Mouse (Mus musculus) liver (tissue): ENCODE results near the gene Zfp444.
"Not testable (repeated sequence)": the region's sequence is repeated elsewhere in the genome, so short reads cannot be mapped to it uniquely, and the experiment has no call there.

Experiments used
- DNase-seq: peaks from one replicate; pipeline ENCODE4 v3.0.0-alpha.2; 2020; ENCODE audit warnings: mixed read lengths

The Zfp444 gene

GRCm38 (mm10) chr7:6162172-6162571 lies 9.9 kb upstream of the Zfp444 start:
- no peak for DNase-seq

DNA sequence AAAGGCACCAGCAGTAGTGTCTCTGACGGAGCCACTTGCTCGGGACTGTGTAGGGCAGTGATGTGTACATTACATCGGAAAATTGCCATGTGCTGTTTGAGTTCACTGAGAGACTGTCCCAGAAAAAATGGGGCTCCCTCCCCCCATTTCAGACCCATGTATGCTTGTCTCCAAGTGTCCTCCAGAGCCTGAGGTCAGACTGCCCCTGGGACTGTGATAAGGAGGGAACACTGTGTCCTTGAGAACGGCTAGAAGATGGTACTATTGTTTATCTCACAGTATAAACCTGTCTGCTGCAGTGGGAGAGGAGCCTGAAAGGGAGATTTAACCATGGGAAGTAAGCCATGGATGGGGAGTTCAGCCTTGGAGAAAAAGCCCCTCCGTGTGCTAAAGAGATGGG lies 7.4 kb upstream of the Zfp444 start:
- no peak for DNase-seq

DNA sequence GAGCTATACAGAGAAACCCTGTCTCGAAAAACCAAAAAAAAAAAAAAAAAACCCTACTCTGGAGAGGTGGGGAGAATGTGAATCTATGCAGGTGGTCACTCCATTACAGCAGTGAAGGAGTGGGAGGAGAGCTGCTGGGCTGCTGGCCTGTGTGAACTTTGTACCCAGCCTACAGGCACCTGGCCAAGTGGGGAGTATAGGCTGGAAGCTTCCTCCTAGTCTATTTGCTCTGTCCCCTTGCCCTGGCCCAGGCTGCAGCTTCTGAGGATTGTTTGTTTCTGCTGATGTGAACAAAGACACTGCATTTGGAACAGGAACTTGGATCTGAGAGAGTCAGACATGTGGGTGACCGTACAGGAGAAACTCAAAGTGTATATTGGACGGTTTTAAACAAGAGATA lies 2.6 kb upstream of the Zfp444 start:
- DNase-seq = peak; percentile 47

DNA sequence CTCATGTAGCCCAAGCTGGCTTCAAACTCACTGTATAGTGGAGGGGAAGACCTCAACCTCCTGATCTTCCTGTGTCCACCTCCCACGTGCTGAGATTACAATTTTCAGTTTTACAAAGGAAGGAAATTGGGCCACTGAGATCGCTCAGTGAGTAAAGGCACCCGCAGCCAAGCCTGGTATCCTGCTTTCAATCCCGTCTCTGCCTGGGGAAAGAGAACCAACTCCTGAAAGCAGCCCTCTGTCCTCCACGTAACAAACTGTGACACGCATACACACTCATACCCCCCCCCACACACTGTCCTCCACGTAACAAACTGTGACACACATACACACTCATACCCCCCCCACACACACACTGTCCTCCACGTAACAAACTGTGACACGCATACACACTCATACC lies 1.6 kb upstream of the Zfp444 start:
- no peak for DNase-seq

DNA sequence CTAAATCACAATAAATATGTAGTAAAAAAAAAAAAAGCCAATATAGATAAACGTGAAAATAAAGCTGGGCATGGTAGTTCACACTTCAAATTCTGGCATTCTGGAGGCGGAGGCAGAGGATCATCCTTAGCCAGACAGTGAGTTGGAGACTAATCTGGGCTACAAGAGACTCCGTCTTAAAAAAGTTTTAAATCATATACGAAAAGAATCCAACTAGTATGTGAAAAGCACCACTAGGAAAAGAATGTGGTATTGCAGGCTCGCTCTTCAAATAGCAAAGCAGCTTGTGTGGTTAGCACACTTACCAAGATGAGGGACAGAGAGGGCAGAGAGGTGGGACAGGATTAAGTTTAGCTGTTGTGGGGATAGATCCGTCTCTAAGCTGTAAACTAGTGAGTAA lies 1.2 kb upstream of the Zfp444 start:
- DNase-seq = no peak

GRCm38 (mm10) chr7:6171444-6172005 lies 501 bp upstream of the Zfp444 start:
- DNase-seq = peak; percentile 68

DNA sequence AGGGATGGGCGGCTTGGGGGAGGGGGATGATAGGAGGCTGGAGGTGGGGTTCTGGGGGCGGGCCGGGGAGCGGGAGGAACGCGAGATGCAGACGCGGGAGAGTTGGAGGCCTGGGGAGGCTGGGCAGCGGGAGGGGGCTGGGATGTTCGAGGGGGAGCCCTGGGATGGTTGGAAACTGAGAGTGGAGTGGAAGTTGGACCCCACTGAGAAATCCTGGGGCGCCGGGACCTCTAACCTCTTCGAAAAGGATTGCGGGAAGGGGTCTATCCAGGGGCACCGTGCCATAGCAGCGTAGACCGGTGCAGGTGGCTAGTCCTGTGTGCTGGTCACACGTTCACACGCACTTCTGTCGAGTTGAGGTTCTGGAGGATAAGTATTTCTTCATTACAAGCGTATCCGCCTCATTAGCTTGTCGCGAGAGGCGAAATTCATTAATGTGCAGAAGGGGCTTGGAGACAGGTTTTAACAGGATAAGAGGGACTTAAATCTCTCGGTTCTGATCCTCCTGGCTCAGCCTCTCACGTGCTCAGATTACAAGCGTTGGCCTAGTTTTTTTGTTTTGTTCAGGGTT lies 733 bp downstream of the Zfp444 start:
- DNase-seq = no peak

- no peak for DNase-seq
These were observed 1.8 kb downstream of the Zfp444 start for GRCm38 (mm10) chr7:6173872-6174271.

- not testable (repeated sequence) for DNase-seq
These were observed 2.5 kb downstream of the Zfp444 start for GRCm38 (mm10) chr7:6174365-6174987.

GRCm38 (mm10) chr7:6179013-6179412 lies 7.0 kb downstream of the Zfp444 start:
- no peak for DNase-seq

- no peak for DNase-seq
These were observed 10.9 kb downstream of the Zfp444 start for GRCm38 (mm10) chr7:6182882-6183281.

DNA sequence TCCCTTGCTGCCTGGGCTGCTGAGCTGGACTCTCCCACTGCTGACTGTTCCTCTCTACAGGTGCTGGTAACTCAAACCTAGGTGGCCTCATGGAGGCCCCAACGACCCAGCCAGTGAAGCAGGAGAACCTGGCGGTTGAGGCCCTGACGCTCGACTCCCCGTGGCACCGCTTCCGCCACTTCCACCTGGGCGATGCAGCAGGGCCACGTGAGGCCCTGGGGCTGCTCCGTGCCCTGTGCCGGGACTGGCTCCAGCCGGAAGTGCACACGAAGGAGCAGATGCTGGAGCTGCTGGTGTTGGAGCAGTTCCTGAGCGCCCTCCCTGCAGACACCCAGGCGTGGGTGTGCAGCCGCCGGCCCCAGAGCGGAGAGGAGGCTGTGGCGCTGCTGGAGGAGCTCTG lies 11.8 kb downstream of the Zfp444 start:
- DNase-seq = no peak

DNA sequence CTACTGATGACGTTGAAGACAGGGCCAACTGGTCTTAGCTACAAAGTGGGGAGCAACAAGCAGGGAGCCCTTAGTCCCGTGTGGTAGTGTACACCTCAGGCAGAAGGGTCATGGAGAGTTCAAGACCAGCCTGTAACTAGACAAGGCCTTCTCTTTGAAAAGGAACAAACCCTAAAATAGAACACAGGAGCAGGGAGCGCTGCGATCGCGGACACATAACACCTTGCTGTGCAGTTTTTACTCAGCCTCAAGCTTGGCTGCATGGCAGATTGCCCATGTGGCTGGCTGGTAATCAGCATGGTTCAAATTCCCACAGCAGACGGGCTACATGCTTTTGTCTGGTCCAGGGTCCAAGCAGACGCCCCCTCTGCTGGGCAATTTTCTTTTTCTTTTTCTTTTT lies 12.5 kb downstream of the Zfp444 start:
- no peak for DNase-seq

DNA sequence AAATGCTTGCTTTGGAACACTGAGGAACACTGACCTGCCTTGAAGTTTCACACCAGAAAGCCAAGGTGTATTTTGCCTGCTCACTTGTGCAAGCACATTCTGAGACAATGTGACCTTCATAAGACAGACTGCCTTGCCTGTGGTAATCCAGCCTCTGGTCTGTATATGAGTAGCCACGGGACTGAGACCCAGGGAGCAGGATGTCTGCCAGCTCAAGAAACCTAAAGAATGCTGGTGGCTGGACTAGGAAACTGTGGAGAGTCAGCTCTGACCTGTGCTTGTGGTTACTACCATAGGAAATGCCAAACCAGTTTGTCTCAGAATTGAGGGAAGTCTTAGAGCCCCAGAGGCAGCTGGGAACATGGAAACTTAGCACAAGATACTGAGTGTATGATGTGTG lies 13.4 kb downstream of the Zfp444 start:
- DNase-seq = no peak

GRCm38 (mm10) chr7:6186176-6186575 lies 14.2 kb downstream of the Zfp444 start:
- no peak for DNase-seq

GRCm38 (mm10) chr7:6186756-6187155 lies 14.7 kb downstream of the Zfp444 start:
- DNase-seq = no peak

- DNase-seq = peak; percentile 9
These were observed 17.5 kb downstream of the Zfp444 start for GRCm38 (mm10) chr7:6189542-6189941.

DNA sequence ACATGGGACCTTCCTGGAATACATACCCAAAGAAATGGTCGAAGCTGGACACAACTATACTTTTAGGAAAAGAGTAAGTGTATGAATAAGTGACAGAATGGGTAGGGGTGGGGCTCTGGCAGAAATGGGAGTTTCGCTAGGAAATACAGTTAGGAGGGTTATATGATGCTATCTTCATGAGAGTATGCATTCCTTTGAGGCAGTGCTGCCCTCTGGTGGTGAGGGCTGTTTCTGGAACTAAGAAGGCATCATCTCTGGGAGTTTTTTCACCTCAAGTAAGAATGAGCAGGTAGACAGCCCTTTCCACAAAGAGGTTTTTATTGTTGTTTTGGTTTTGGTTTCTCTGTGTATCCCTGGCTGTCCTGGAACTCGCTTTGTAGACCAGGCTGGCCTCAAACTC lies 19.4 kb downstream of the Zfp444 start:
- DNase-seq = peak; percentile 78

DNA sequence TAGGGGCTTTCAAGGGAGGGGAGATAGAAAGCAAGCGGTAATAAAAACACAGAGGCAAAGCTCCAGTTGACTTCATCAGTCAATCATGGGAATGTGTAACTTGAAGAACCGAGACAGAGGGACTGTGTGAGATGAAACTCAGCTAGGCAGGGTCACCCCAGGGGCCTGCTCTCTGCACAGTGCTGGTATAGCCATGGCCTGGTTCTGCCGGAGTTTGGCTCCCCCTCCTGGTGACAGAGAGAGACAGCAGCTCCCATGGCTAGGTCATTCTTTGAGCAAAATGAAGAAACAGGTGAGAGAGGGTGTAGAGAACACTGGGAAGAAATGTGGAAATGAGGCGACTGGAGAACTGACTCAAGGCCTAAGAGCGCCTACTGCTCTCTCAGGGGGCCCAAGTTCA lies 22.1 kb downstream of the Zfp444 start:
- peak; percentile 59 for DNase-seq

DNA sequence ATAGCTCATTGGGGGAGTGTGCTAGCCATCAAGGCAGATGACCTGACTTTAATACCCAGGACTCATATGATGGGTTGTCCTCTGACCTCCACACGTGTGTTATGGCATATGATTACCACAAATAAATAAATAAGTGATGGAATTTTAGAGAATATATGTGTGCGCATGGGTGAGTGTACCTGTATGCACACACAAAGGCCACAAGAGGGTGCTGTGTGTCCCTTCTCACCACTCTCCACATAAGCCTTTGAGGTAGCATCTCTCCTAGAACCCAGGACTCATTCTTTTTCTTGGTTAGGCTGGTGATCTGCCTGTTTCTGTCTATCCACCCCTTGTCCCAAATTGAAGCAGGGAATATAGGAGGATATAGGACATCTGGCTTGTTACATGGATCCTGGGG lies 23.8 kb downstream of the Zfp444 start:
- no peak for DNase-seq

DNA sequence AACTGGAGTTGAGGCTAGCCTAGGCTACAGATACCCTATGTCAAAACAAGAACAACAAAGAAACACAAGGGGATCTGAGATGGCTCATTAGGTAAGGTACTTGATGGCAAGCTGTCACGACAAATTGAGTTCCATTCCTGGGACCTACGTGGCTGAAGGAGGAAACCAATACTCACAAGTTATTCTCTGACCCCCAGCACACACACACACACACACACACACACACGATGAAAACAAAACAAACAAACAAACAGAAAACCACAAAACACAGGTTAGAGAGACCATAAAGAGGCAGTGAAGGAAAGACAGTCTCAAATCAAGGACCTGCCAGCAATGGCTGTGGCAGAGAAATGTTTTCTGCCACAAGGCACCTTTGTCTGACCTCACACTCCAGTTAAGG lies 24.8 kb downstream of the Zfp444 start, which contains the start of gene Galp:
Gene Galp (plus strand): TSS at position 301 of the 400 bp plus-strand sequence.
- no peak for DNase-seq

- DNase-seq = no peak
These were observed 32.2 kb downstream of the Zfp444 start for GRCm38 (mm10) chr7:6204200-6204599.

- peak; percentile 40 for DNase-seq
These were observed 41.1 kb downstream of the Zfp444 start for GRCm38 (mm10) chr7:6213144-6213543.

- DNase-seq = not testable (repeated sequence)
These were observed 42.7 kb downstream of the Zfp444 start for GRCm38 (mm10) chr7:6214691-6215090.

- DNase-seq = no peak
These were observed 48.1 kb downstream of the Zfp444 start for GRCm38 (mm10) chr7:6220147-6220546.
